Mouse (Mus musculus): ENCODE data around the gene Prss56. TPM values are rescaled to one million over a fixed set of nuclear protein-coding genes. Genes with fewer than 3 reads are reported as not detected.

Gene Prss56
- polyA plus RNA-seq (2015; fragmentation: Nextera tagmentation; extraction: Ambion mirVana): 0.07 TPM in 1 of 2 replicates, not detected in the other

DNA sequence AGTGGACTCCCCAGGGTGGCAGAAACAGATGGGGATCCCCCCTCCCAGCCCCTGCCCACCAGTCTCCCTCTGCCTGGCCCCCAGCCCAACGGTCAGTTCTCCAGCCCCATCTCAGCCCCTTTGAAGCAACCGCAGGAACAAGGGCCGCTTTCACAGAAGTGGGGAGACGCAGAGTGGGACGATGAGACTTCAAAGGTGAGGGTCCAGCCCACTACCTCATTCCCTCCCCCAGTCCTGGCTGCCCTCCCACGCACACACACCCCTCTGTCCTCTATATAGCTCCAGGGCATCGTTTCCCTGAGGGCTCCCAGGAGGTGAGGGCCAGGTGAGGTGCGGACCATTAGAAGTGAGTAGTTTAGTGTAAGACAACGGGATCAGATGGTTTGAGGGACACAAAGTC lies at the start of gene Prss56:
Gene Prss56 (plus strand): TSS at position 301 of the 400 bp plus-strand sequence.
- no peaks in the 10 kb centered on the region for H3K36me3 ChIP-seq (ENCODE audit: insufficient read depth, low read length)

DNA sequence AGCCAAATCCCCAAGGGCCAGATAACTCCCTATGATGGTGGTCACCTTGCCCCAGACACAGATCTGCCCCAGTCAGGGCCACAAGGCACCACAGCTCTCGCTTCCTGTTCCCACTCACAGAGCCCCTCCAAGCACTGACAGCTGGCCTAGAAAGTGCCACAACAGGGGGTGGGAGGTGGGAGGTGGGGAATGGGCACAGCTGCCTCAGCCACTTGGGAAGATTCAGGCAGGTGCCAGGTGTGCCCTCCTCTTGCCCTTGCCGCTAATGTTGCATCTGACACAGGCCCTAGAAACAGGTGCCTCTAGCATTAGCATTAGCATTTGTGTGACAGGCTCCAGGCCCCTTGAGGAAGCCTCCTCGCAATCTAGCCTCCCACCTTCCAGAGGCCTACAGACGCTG lies 41.6 kb upstream of the Prss56 start:
- Histone ChIP-seq H3K9me3 (replicated peaks; ENCODE audit: low read length) (no peaks in the 10 kb centered on the region), H3K27me3 (ENCODE audit: insufficient read depth, low read length) (no peaks in the 10 kb centered on the region), H3K4me2 (ENCODE audit: low read length) (no peak overlapping the region), H3K27ac (no peak overlapping the region), H3K9ac (ENCODE audit: low read depth, low read length) (no peak overlapping the region), H3K4me1 (replicated peaks; ENCODE audit: insufficient read depth, low read length) (no peaks in the 10 kb centered on the region), H3K36me3 (ENCODE audit: insufficient read depth, low read length) (no peaks in the 10 kb centered on the region), H3K4me3 (replicated peaks; ENCODE audit: low read depth, low read length) (no peak overlapping the region)
- ATAC-seq (replicated peaks; ENCODE audit: low FRiP score, low read depth): no peak
- no peak for TF ChIP-seq CTCF (IDR thresholded peaks at IDR 0.05; ENCODE audit: low read depth)
- 83% methylated on average over 4 of the region's 4 CpGs for WGBS
- DNase-seq (ENCODE audit: low spot score): no peak

More for the DNA sequence above, at the start of gene Prss56:
- H3K27ac ChIP-seq: no peak within 1 kb of the TSS
- H3K4me3 ChIP-seq (replicated peaks; ENCODE audit: low read depth, low read length): no peak within 1 kb of the TSS
- no peak for DNase-seq (ENCODE audit: low spot score)
- no peak for TF ChIP-seq CTCF (IDR thresholded peaks at IDR 0.05; ENCODE audit: low read depth)
- ATAC-seq (replicated peaks; ENCODE audit: low FRiP score, low read depth): no peak
- H3K9ac ChIP-seq (ENCODE audit: low read depth, low read length): no peak within 1 kb of the TSS
- no peaks in the 10 kb centered on the region for H3K4me1 ChIP-seq (replicated peaks; ENCODE audit: insufficient read depth, low read length)
- 26% methylated on average over 9 of the region's 9 CpGs for WGBS
- H3K4me2 ChIP-seq (ENCODE audit: low read length): no peak within 1 kb of the TSS
- peaks cover 30% of the 10 kb centered on the region for H3K27me3 ChIP-seq (ENCODE audit: insufficient read depth, low read length)
- no peaks in the 10 kb centered on the region for H3K9me3 ChIP-seq (replicated peaks; ENCODE audit: low read length)

DNA sequence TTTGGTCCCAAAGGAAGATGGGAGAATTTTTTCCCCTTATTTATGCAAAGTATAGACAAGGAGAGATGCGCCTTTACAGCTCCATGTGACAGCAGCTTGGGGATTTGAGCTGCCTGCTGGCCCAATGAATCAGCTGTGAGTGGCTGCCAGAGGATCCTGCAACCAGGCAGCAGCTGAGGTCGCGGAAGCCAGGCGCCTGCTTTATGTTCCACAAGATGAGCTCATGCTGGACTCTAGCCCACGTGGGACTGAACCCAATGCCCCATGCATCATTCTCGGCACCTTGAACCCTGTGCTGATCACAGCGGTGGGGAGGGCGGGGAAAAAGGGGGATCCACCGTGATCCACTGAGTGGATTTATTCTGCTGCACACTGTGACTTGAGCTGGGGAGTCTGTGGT lies 40.7 kb upstream of the Prss56 start:
- no peak for TF ChIP-seq CTCF (IDR thresholded peaks at IDR 0.05; ENCODE audit: low read depth)
- 61% methylated on average over 9 of the region's 9 CpGs for WGBS
- DNase-seq (ENCODE audit: low spot score) (no peak), ATAC-seq (replicated peaks; ENCODE audit: low FRiP score, low read depth) (no peak)
- Histone ChIP-seq H3K4me1 (replicated peaks; ENCODE audit: insufficient read depth, low read length) (no peaks in the 10 kb centered on the region), H3K9me3 (replicated peaks; ENCODE audit: low read length) (no peaks in the 10 kb centered on the region), H3K4me3 (replicated peaks; ENCODE audit: low read depth, low read length) (no peak overlapping the region), H3K27ac (no peak overlapping the region), H3K9ac (ENCODE audit: low read depth, low read length) (no peak overlapping the region), H3K36me3 (ENCODE audit: insufficient read depth, low read length) (no peaks in the 10 kb centered on the region), H3K27me3 (ENCODE audit: insufficient read depth, low read length) (no peaks in the 10 kb centered on the region), H3K4me2 (ENCODE audit: low read length) (no peak overlapping the region)

DNA sequence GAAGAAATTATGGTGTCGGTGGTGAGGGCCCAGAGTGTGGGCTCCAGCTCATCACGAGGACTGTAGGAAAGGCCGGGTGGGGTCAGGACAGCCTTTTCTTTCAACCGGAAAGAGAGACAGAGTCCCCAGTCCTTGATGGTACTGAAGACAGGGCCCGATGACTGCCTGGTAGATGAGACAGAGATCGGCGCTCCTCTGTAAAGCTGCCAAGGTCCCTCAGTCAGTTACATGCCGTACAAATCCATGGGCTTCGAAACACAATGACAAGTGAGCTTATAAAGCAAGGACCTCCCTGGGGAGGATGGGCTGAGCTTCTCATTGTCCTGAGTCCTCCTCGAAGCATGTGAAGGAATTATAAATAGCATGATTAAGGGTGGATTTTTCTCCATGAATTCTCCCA lies 40.0 kb upstream of the Prss56 start:
- Histone ChIP-seq H3K9ac (ENCODE audit: low read depth, low read length) (no peak overlapping the region), H3K4me1 (replicated peaks; ENCODE audit: insufficient read depth, low read length) (no peaks in the 10 kb centered on the region), H3K9me3 (replicated peaks; ENCODE audit: low read length) (no peaks in the 10 kb centered on the region), H3K36me3 (ENCODE audit: insufficient read depth, low read length) (no peaks in the 10 kb centered on the region), H3K27ac (no peak overlapping the region), H3K4me3 (replicated peaks; ENCODE audit: low read depth, low read length) (no peak overlapping the region), H3K27me3 (ENCODE audit: insufficient read depth, low read length) (no peaks in the 10 kb centered on the region), H3K4me2 (ENCODE audit: low read length) (no peak overlapping the region)
- ATAC-seq (replicated peaks; ENCODE audit: low FRiP score, low read depth) (no peak), DNase-seq (ENCODE audit: low spot score) (no peak)
- no peak for TF ChIP-seq CTCF (IDR thresholded peaks at IDR 0.05; ENCODE audit: low read depth)
- 81% methylated on average over 10 of the region's 10 CpGs for WGBS

DNA sequence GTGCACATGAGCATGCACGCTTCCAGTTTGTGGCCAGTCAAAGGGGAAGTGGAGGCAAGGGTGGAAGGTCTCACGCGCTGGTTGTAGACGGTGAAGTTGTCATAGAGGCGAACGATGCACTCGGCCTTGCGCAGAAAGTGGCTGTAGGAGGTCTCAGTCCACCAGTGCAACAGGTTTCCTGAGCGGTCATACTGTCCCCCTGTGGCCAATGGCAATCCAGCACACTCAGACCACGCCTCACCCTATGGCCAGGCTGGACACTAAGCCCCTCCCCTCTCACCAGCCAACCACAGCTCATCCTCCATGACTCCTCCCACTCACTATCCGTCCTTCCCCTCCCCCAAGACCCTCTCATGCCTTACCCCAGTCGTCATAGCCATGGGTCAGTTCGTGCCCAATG lies 33.7 kb upstream of the Prss56 start:
- Histone ChIP-seq H3K9ac (ENCODE audit: low read depth, low read length) (no peak overlapping the region), H3K27ac (no peak overlapping the region), H3K36me3 (ENCODE audit: insufficient read depth, low read length) (no peaks in the 10 kb centered on the region), H3K4me2 (ENCODE audit: low read length) (no peak overlapping the region), H3K4me3 (replicated peaks; ENCODE audit: low read depth, low read length) (no peak overlapping the region), H3K27me3 (ENCODE audit: insufficient read depth, low read length) (peaks cover 30% of the 10 kb centered on the region), H3K4me1 (replicated peaks; ENCODE audit: insufficient read depth, low read length) (no peaks in the 10 kb centered on the region; the same call in 1 of the 2 replicates), H3K9me3 (replicated peaks; ENCODE audit: low read length) (no peaks in the 10 kb centered on the region)
- peak; percentile 40; the same call in 1 of the 2 replicates for ATAC-seq (replicated peaks; ENCODE audit: low FRiP score, low read depth)
- DNase-seq (ENCODE audit: low spot score): no peak
- WGBS: 33% methylated on average over 13 of the region's 13 CpGs
- TF ChIP-seq CTCF (IDR thresholded peaks at IDR 0.05; ENCODE audit: low read depth): no peak

DNA sequence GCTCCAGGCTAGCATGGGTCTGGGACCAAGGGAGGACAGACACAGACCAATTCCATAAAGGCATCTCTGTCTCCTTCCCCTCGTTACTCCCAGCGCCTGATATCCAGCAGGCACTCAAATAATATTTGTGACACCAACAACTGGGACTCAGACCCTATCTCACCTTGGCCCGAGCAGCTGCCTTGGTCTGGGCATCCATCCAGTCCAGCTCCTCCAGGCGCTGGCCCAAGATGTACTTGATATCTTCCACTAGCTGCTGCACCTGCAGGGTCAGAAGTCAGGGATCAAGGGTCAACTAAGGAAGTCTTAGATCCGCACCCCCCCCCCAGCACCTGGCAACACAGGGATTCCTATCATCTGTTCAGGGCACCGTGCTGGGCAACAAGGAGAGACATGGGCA lies 31.8 kb upstream of the Prss56 start:
- H3K27me3 ChIP-seq (ENCODE audit: insufficient read depth, low read length): peaks cover 49% of the 10 kb centered on the region
- H3K36me3 ChIP-seq (ENCODE audit: insufficient read depth, low read length): no peaks in the 10 kb centered on the region
- H3K27ac ChIP-seq: no peak overlapping the region
- H3K4me1 ChIP-seq (replicated peaks; ENCODE audit: insufficient read depth, low read length): no peaks in the 10 kb centered on the region; the same call in 1 of the 2 replicates
- no peak for ATAC-seq (replicated peaks; ENCODE audit: low FRiP score, low read depth)
- TF ChIP-seq CTCF (IDR thresholded peaks at IDR 0.05; ENCODE audit: low read depth): no peak
- no peak for DNase-seq (ENCODE audit: low spot score)
- no peak overlapping the region for H3K9ac ChIP-seq (ENCODE audit: low read depth, low read length)
- no peaks in the 10 kb centered on the region for H3K9me3 ChIP-seq (replicated peaks; ENCODE audit: low read length)
- 66% methylated on average over 6 of the region's 6 CpGs for WGBS
- H3K4me3 ChIP-seq (replicated peaks; ENCODE audit: low read depth, low read length): no peak overlapping the region
- no peak overlapping the region for H3K4me2 ChIP-seq (ENCODE audit: low read length)

Data from kidney, postnatal 0 days (tissue).